ENCODE assay signal across 15 mouse cellular contexts in the genomic region with DNA sequence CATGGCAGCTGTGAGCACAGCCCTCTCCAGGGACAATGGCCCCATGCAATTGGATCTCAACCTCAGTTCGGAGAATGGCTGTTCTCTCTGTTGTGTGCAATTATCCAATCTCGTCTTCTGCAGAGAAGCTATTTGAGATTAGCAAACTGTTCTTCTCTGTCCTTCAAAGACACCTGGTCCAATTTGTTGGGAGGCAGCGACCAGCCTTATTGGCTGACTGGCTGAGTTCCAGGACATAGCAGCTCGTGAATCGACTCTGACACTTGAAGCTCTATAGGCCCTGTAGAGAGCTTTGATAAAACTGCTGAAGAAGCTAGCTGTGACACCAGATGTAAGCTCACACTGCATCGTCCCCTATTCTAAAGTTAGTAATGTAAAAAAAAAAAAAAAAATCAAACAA. TPM values are rescaled to one million over a fixed set of nuclear protein-coding genes. Genes with fewer than 3 reads are reported as not detected.
"Had no signal": no experiment of that assay in that cellular context is flagged by ENCODE, and none has a peak within 500 bp of the region (broad histone marks: within the 10 kb centered on the region; RNA-seq: fewer than 3 reads in every experiment).

No protein-coding gene starts in this region.

- H3K36me3 ChIP-seq: limb, embryonic 12.5 days; liver, embryonic 13.5 days; lung, embryonic 15.5 days had no signal

- H3K4me3 ChIP-seq: limb, embryonic 12.5 days; liver, embryonic 13.5 days; lung, embryonic 15.5 days; megakaryocyte, embryonic 14.5 days had no signal

- H3K4me2 ChIP-seq: limb, embryonic 12.5 days; liver, embryonic 13.5 days; lung, embryonic 15.5 days; midbrain, embryonic 11.5 days had no signal

- ATAC-seq: liver, postnatal 0 days; midbrain, embryonic 16.5 days had no signal

- H3K9me3 ChIP-seq: limb, embryonic 12.5 days; liver, embryonic 13.5 days; lung, embryonic 15.5 days; megakaryocyte, embryonic 14.5 days had no signal

- DNase-seq: kidney, postnatal 36 days; liver; liver, embryonic 13.5 days; liver, postnatal 0 days; lung, postnatal 14 days; right cerebral cortex, postnatal 25 days; thymus, adult 18-20 months; thymus, postnatal 14 days had no signal

- H3K27me3 ChIP-seq: limb, embryonic 12.5 days; liver, embryonic 13.5 days; lung, embryonic 15.5 days; megakaryocyte, embryonic 14.5 days had no signal

- H3K4me1 ChIP-seq: limb, embryonic 12.5 days; liver, embryonic 13.5 days; lung, embryonic 15.5 days; megakaryocyte, embryonic 14.5 days had no signal

- H3K9ac ChIP-seq: limb, embryonic 12.5 days; liver, embryonic 13.5 days; liver, postnatal 0 days; lung, embryonic 15.5 days had no signal

- H3K27ac ChIP-seq: kidney, postnatal 0 days; limb, embryonic 12.5 days; liver, embryonic 13.5 days; lung, embryonic 15.5 days; macrophage had no signal

RNA-seq across cellular contexts. Expression of gene Dpp10, which starts 12.7 kb away (rescaled TPM):
- polyA plus RNA-seq: liver, postnatal 0 days; macrophage had no signal
